Mouse (Mus musculus): ENCODE data around the gene Sult2b1.

- TF ChIP-seq CTCF (IDR thresholded peaks at IDR 0.05; ENCODE audit: low read depth) (no peak), EP300 (IDR thresholded peaks at IDR 0.05; ENCODE audit: low read depth) (no peak)
Measured at GRCm38 (mm10) chr7:45794971-45795370, 10.5 kb upstream of the Sult2b1 start.
